Mouse (Mus musculus) liver, embryonic 14.5 days (tissue): ENCODE results near the gene Fbxw9. TPM values are rescaled to one million over a fixed set of nuclear protein-coding genes. Genes with fewer than 3 reads are reported as not detected.

Experiments used
- ATAC-seq: fragments of 200-750 bp; cut with Nextera tagmentation; 2 replicates; pipeline ENCODE4 v1.8.0; 2017; ENCODE audit warnings: moderate number of reproducible peaks, mild to moderate bottlenecking, moderate library complexity; ENCODE audit not compliant: insufficient read depth
- DNase-seq, 3 experiments: peaks; one replicate each; pipeline ENCODE4 v3.0.0-alpha.2; 2012 to 2013; ENCODE audit warnings: low read depth in 3 of 3, low spot score in 3 of 3
- H3K27ac ChIP-seq: fragments of 300-500 bp; sonication (generic); 2 replicates; pipeline ENCODE4 v1.5.1; 2014; ENCODE audit warnings: moderate library complexity, mild to moderate bottlenecking, control low read depth, inconsistent platforms
- H3K27me3 ChIP-seq: fragments of 300-500 bp; sonication (generic); 2 replicates; pipeline ENCODE4 v1.6.1; 2014; ENCODE audit warnings: mild to moderate bottlenecking, low read length, moderate library complexity; ENCODE audit not compliant: control insufficient read depth, insufficient read depth
- H3K36me3 ChIP-seq: fragments of 300-500 bp; sonication (generic); replicated peaks from 2 replicates; pipeline ENCODE4 v1.6.1; 2014; ENCODE audit warnings: low read depth; ENCODE audit not compliant: control insufficient read depth, insufficient read depth
- H3K4me1 ChIP-seq, 2 experiments: fragments of 200-500 bp in 1 of 2; fragments of 300-500 bp in 1 of 2; sonication (generic) in 1 of 2; replicated peaks; 2 replicates each; pipeline ENCODE4 v1.6.1; 2012 to 2014; ENCODE audit warnings: antibody characterized with exemption in 1 of 2, inconsistent platforms in 1 of 2, low read length in 1 of 2; ENCODE audit not compliant: control insufficient read depth in 2 of 2, insufficient read depth in 2 of 2
- H3K4me2 ChIP-seq: fragments of 300-500 bp; sonication (generic); 2 replicates; pipeline ENCODE4 v1.6.1; 2014; ENCODE audit warnings: low read depth, mild to moderate bottlenecking, control low read depth, moderate library complexity
- H3K4me3 ChIP-seq, 2 experiments: fragments of 200-500 bp in 1 of 2; fragments of 300-500 bp in 1 of 2; sonication (generic) in 1 of 2; 2 replicates each; pipeline ENCODE4 v1.5.1; 2012 to 2014; ENCODE audit warnings: low read depth in 2 of 2, low read length in 2 of 2, mild to moderate bottlenecking in 2 of 2, control low read depth in 1 of 2, inconsistent platforms in 1 of 2, moderate library complexity in 1 of 2; ENCODE audit not compliant: insufficient read depth in 1 of 2
- H3K9ac ChIP-seq: fragments of 300-500 bp; sonication (generic); replicated peaks from 2 replicates; pipeline ENCODE4 v1.6.1; 2014; ENCODE audit warnings: mild to moderate bottlenecking, control low read depth, moderate library complexity
- H3K9me3 ChIP-seq: fragments of 300-500 bp; sonication (generic); 2 replicates; pipeline ENCODE4 v1.6.1; 2016; ENCODE audit warnings: low read length, mixed read lengths; ENCODE audit not compliant: control insufficient read depth
- CTCF ChIP-seq: IDR thresholded peaks from 2 replicates; pipeline ENCODE4 v1.5.1; 2016; ENCODE audit warnings: antibody characterized with exemption, low read depth, control low read depth
- EP300 ChIP-seq: IDR thresholded peaks from 2 replicates; pipeline ENCODE4 v1.6.1; 2016; ENCODE audit warnings: antibody characterized with exemption, low read depth
- WGBS: fragments of 180-500 bp; shearing (Covaris S2); extraction: QIAGEN DNeasy Blood & Tissue Kit; methylation state at CpG from one replicate; pipeline ENCODE4 v1.1.7; 2014; ENCODE audit not compliant: insufficient replicate concordance; 5-methylcytosine and 5-hydroxymethylcytosine counted together
- polyA plus RNA-seq, 2 experiments: library from polyadenylated mRNA; depleted of rRNA in 1 of 2; stranded (reverse) in 1 of 2; unstranded in 1 of 2; fragments of >200 nt; fragmentation: Nextera tagmentation in 1 of 2; extraction: Ambion mirVana in 1 of 2; gene quantifications; 2 replicates each; pipeline versions ENCODE4 v1.2.1 to v1.2.3; 2012 to 2014

Fbxw9 gene
- polyA plus RNA-seq, 2 experiments = 6.0 to 8.9 TPM

DNA sequence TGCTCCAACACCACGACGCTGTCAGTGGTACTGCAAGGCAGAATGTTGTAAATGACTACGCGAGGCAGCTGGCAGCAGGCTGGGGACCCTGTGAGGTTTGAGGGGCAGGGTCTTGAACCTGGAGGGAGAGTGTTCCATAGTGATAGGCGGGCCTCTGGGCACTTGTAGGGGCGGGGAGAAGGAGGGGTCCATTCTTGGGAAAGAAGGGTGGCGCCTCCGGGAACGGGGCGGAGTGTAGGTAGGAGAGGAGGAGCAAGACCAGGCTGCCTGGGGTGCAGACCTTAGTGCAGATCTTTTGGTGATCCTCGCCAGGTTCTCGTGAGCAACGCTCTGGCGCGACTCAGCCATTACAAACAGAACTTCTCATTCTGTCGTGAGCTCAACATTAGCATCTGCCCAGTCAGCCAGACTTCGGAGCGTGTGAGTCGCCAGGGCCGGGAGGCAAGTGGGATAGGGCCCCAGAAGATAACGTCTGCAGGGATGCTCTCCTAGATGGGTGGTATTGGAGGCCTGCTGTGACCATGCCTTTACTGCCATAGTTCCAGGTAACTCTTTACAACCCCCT lies 31.8 kb downstream of the Fbxw9 start:
- no peak for DNase-seq

DNA sequence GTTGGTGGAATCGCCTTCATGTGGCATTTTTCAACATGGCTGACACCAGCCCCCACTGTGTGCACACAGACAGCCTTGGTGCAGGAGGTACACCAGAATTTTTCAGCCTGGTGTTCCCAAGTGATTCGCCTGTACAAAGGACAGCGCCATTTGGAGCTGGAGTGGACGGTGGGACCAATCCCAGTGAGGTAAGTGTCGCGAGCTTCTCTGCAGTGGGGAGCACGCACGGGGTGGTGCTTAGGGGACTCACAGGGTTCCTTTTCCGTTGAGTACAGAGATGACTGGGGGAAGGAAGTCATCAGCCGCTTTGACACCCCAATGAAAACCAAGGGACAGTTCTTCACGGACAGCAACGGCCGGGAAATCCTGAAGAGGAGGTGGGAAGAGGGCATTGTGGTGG lies 35.2 kb downstream of the Fbxw9 start:
- Histone ChIP-seq H3K27ac (no peak overlapping the region), H3K9me3 (no peaks in the 10 kb centered on the region), H3K36me3 (peaks cover 4% of the 10 kb centered on the region), H3K27me3 (no peaks in the 10 kb centered on the region), H3K4me2 (no peak overlapping the region), H3K9ac (no peak overlapping the region), H3K4me3 (no peak overlapping the region), H3K4me1 (no peaks in the 10 kb centered on the region)
- no peak for DNase-seq
- TF ChIP-seq EP300 = no peak
- TF ChIP-seq CTCF = no peak
- no peak for ATAC-seq
- WGBS = 81% methylated on average over 13 of the region's 13 CpGs

More for the DNA sequence above, 31.8 kb downstream of the Fbxw9 start:
- Histone ChIP-seq H3K27me3 (no peaks in the 10 kb centered on the region), H3K4me2 (no peak overlapping the region), H3K36me3 (no peaks in the 10 kb centered on the region; the same call in none of the 2 replicates), H3K27ac (no peak overlapping the region), H3K4me3 (no peak overlapping the region), H3K9me3 (no peaks in the 10 kb centered on the region), H3K4me1 (no peaks in the 10 kb centered on the region), H3K9ac (no peak overlapping the region)
- no peak for TF ChIP-seq CTCF
- TF ChIP-seq EP300 = no peak
- no peak for ATAC-seq
- WGBS = 67% methylated on average over 21 of the region's 21 CpGs

DNA sequence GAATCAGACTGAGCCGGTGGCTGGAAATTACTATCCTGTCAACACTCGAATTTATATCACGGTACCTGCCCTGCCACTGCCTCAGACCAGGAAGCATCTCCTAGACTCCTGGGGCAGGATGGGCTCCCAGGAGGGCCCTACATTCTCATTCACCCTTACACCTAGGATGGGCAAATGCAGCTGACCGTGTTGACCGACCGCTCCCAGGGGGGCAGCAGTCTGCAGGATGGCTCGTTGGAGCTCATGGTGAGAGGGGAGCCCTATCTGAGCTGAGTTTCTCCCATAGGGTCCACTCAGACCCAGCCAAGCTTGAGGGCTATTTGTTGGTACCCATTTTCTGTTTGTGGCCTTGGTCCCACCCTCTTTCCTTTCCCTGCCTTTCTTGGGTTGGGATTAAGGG lies 35.7 kb downstream of the Fbxw9 start:
- no peaks in the 10 kb centered on the region for H3K4me1 ChIP-seq
- peaks cover 4% of the 10 kb centered on the region for H3K36me3 ChIP-seq
- no peak overlapping the region for H3K27ac ChIP-seq

DNA sequence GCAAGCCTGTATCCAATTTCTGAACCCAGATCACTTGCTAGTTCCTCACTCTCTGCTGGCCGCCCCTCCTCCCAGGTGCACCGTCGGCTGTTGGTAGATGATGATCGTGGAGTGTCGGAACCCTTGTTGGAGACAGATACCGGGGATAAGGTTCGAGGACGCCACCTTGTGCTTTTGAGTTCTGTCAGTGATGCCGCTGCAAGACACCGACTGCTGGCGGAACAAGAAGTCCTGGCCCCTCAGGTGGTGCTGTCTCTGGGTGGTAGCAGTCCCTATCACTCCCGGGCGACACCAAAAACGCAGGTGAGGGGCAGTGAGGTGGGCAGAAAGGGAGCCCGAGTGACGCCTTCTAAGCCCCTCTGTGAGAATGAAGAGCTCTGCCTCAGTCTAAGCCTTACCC lies 36.3 kb downstream of the Fbxw9 start:
- H3K36me3 ChIP-seq = peaks cover 4% of the 10 kb centered on the region
- no peak for DNase-seq

More for the DNA sequence above, 35.7 kb downstream of the Fbxw9 start:
- no peak for ATAC-seq
- H3K9me3 ChIP-seq = no peaks in the 10 kb centered on the region
- no peak for TF ChIP-seq CTCF
- TF ChIP-seq EP300 = no peak
- 80% methylated on average over 7 of the region's 7 CpGs for WGBS
- no peak overlapping the region for H3K4me3 ChIP-seq
- no peak overlapping the region for H3K4me2 ChIP-seq
- no peak overlapping the region for H3K9ac ChIP-seq
- no peak for DNase-seq
- no peaks in the 10 kb centered on the region for H3K27me3 ChIP-seq

DNA sequence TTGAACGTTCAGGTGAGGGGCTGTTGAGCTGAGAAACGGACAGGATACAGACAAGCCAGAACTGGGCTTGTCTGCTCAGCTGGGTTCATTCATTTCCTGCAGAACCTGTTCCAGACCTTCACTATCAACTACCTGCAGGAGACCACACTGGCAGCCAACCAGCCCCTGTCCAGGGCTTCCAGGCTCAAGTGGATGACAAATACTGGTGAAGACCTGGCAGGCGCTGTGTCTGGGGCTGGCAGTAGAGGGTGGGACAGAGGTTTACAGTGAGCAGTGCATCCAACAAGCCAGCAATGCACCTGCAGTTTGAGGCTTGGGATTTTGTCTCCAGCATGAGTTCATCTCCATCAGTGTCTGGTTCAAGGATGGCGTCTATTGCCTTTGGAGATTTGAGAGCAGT lies 37.0 kb downstream of the Fbxw9 start:
- Histone ChIP-seq H3K4me2 (no peak overlapping the region), H3K9me3 (no peaks in the 10 kb centered on the region), H3K9ac (no peak overlapping the region), H3K36me3 (peaks cover 4% of the 10 kb centered on the region), H3K27me3 (no peaks in the 10 kb centered on the region), H3K4me3 (no peak overlapping the region), H3K27ac (no peak overlapping the region), H3K4me1 (no peaks in the 10 kb centered on the region)
- DNase-seq (no peak), ATAC-seq (no peak)
- TF ChIP-seq CTCF (no peak), EP300 (no peak)
- WGBS = 76% methylated on average over 4 of the region's 4 CpGs

More for the DNA sequence above, 36.3 kb downstream of the Fbxw9 start:
- no peak overlapping the region for H3K4me3 ChIP-seq
- ATAC-seq = no peak
- H3K4me2 ChIP-seq = no peak overlapping the region
- no peak overlapping the region for H3K27ac ChIP-seq
- H3K27me3 ChIP-seq = no peaks in the 10 kb centered on the region
- WGBS = 78% methylated on average over 16 of the region's 16 CpGs
- H3K4me1 ChIP-seq = no peaks in the 10 kb centered on the region
- H3K9me3 ChIP-seq = no peaks in the 10 kb centered on the region
- no peak overlapping the region for H3K9ac ChIP-seq
- TF ChIP-seq CTCF = no peak
- no peak for TF ChIP-seq EP300
